Mouse (Mus musculus): ENCODE results near the gene Trmt10c. TPM values are rescaled to one million over a fixed set of nuclear protein-coding genes. Genes with fewer than 3 reads are reported as not detected.
A peak's percentile ranks its signal among the peaks of the same experiment; 100 is the strongest.
"Not testable (repeated sequence)": the region's sequence is repeated elsewhere in the genome, so short reads cannot be mapped to it uniquely, and the experiment has no call there.

Trmt10c gene
- polyA plus RNA-seq (2015; fragmentation: Nextera tagmentation; extraction: Ambion mirVana) = 18.9 and 20.9 TPM in 2 replicates

- ATAC-seq (ENCODE audit: low FRiP score) = peak; percentile 100
- peaks cover 17% of the 10 kb centered on the region for H3K36me3 ChIP-seq
- H3K27ac ChIP-seq (replicated peaks) = peak within 1 kb of the TSS; percentile 90
- peaks cover 21% of the 10 kb centered on the region for H3K4me1 ChIP-seq
- H3K27me3 ChIP-seq (replicated peaks) = no peaks in the 10 kb centered on the region
- peak within 1 kb of the TSS; percentile 88 for H3K4me3 ChIP-seq (replicated peaks)
- H3K9me3 ChIP-seq (replicated peaks) = no peaks in the 10 kb centered on the region
- H3K9ac ChIP-seq (replicated peaks) = peak within 1 kb of the TSS; percentile 86
- under 1% methylated on average over 63 of the region's 63 CpGs for WGBS
- H3K4me2 ChIP-seq = peak within 1 kb of the TSS; percentile 54
Measured at GRCm38 (mm10) chr16:56037138-56038010, at the start of gene Trmt10c. Trmt10c (minus strand) TSS chr16:56037819.

DNA sequence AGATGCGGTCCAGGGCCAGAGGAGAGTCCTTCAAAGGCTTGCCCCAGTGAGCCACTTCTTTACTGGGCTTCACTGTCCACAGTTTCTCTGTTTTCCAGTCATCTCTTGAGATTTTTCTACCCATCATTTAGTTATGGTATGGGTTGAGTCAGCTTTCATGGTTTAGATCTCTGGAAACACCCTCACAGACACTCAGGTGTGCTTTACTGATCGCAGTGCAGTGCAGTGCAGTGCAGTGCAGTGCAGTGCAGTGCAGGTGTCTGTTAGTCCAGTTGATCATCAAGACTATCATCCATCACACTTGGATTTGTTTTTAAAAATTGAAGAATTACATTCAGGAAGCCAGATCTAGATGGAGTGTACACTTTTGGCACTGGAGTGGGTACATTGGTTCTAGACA, 48.7 kb upstream of the Trmt10c start:
- Histone ChIP-seq H3K4me2 (no peak overlapping the region), H3K4me3 (replicated peaks) (no peak overlapping the region), H3K4me1 (no peaks in the 10 kb centered on the region), H3K9me3 (replicated peaks) (no peaks in the 10 kb centered on the region), H3K9ac (replicated peaks) (no peak overlapping the region), H3K27ac (replicated peaks) (no peak overlapping the region), H3K27me3 (replicated peaks) (no peaks in the 10 kb centered on the region), H3K36me3 (peaks cover 10% of the 10 kb centered on the region; the same call in 1 of the 2 replicates)
- no peak for ATAC-seq (ENCODE audit: low FRiP score)
- 94% methylated on average over 2 of the region's 2 CpGs for WGBS

- no peak overlapping the region for H3K4me3 ChIP-seq (replicated peaks)
- ATAC-seq (ENCODE audit: low FRiP score) = no peak
- no peaks in the 10 kb centered on the region for H3K36me3 ChIP-seq
- WGBS = 88% methylated on average over 4 of the region's 4 CpGs
- H3K4me2 ChIP-seq = no peak overlapping the region
- no peaks in the 10 kb centered on the region for H3K27me3 ChIP-seq (replicated peaks)
- H3K9ac ChIP-seq (replicated peaks) = no peak overlapping the region
- H3K27ac ChIP-seq (replicated peaks) = no peak overlapping the region
- H3K4me1 ChIP-seq = peaks cover 14% of the 10 kb centered on the region
- no peaks in the 10 kb centered on the region for H3K9me3 ChIP-seq (replicated peaks)
Measured at GRCm38 (mm10) chr16:56081691-56082090, 44.1 kb upstream of the Trmt10c start.

DNA sequence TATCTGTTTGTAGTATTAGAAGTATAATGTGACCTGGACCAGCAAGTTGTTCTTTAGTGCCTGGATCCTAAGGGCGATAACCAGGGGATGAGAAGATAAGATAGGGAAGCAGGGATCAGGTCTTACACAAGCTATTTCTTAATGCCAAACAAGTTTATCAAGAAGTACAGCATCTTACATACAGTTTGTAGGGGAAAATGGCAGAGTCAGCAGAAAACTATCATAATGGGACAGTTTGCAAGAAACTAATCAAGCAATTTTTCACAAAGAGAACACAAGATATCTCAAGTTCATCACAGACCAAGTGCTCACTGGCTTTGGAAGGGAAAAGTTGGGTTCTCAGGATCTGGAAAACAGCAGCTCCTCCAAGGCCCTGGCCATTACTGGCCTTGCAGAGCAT, 41.8 kb upstream of the Trmt10c start:
- Histone ChIP-seq H3K27me3 (replicated peaks) (no peaks in the 10 kb centered on the region), H3K4me2 (no peak overlapping the region), H3K9me3 (replicated peaks) (no peaks in the 10 kb centered on the region), H3K9ac (replicated peaks) (no peak overlapping the region), H3K27ac (replicated peaks) (no peak overlapping the region), H3K36me3 (no peaks in the 10 kb centered on the region), H3K4me3 (replicated peaks) (no peak overlapping the region), H3K4me1 (peaks cover 27% of the 10 kb centered on the region)
- ATAC-seq (ENCODE audit: low FRiP score) = no peak
- 100% methylated on average over 1 of the region's 1 CpGs for WGBS

- H3K36me3 ChIP-seq = no peaks in the 10 kb centered on the region
- peaks cover 27% of the 10 kb centered on the region for H3K4me1 ChIP-seq
- ATAC-seq (ENCODE audit: low FRiP score) = no peak
- peak overlapping the region; percentile 98 for H3K27ac ChIP-seq (replicated peaks)
- no peaks in the 10 kb centered on the region for H3K27me3 ChIP-seq (replicated peaks)
- peak overlapping the region; percentile 63 for H3K4me2 ChIP-seq
- no peaks in the 10 kb centered on the region for H3K9me3 ChIP-seq (replicated peaks)
- 8% methylated on average over 11 of the region's 11 CpGs for WGBS
- H3K4me3 ChIP-seq (replicated peaks) = peak overlapping the region; percentile 85
- peak overlapping the region; percentile 78 for H3K9ac ChIP-seq (replicated peaks)
Measured at GRCm38 (mm10) chr16:56076121-56076869, 38.7 kb upstream of the Trmt10c start.

- ATAC-seq (ENCODE audit: low FRiP score) = peak; percentile 92
- peak overlapping the region; percentile 85 for H3K4me3 ChIP-seq (replicated peaks)
- peak overlapping the region; percentile 78 for H3K9ac ChIP-seq (replicated peaks)
- WGBS = 0% methylated on average over 41 of the region's 66 CpGs
- peaks cover 27% of the 10 kb centered on the region for H3K4me1 ChIP-seq
- peak overlapping the region; percentile 98 for H3K27ac ChIP-seq (replicated peaks)
- H3K36me3 ChIP-seq = no peaks in the 10 kb centered on the region
- no peaks in the 10 kb centered on the region for H3K27me3 ChIP-seq (replicated peaks)
- no peaks in the 10 kb centered on the region for H3K9me3 ChIP-seq (replicated peaks)
- peak overlapping the region; percentile 63 for H3K4me2 ChIP-seq
Measured at GRCm38 (mm10) chr16:56075222-56076111, 37.8 kb upstream of the Trmt10c start.

DNA sequence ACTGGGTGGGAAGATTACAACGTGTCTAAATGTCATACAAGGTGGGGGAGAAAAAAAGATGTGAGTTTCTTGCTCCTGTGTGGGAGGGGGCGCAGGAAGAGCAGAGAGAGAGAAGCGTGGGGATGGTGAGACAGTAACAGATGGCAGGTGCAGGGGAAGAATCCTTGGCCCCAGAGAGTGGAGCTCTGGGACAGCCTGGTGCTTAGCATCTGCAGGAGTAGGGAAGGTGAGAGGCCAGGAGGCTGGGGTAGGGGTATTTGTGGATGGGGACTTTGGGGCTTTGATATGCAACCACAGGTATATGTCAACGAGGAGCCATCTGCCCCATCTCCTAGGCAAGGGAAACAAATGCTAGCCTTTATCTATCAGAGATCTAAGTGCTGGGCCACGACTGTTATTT, 36.9 kb upstream of the Trmt10c start:
- Histone ChIP-seq H3K4me3 (replicated peaks) (peak overlapping the region; percentile 85; the same call in 1 of the 2 replicates), H3K4me1 (peaks cover 27% of the 10 kb centered on the region), H3K27ac (replicated peaks) (peak overlapping the region; percentile 98), H3K9me3 (replicated peaks) (no peaks in the 10 kb centered on the region), H3K36me3 (no peaks in the 10 kb centered on the region), H3K27me3 (replicated peaks) (no peaks in the 10 kb centered on the region), H3K9ac (replicated peaks) (no peak overlapping the region), H3K4me2 (peak overlapping the region; percentile 63; the same call in 1 of the 2 replicates)
- WGBS = 77% methylated on average over 5 of the region's 5 CpGs
- peak; percentile 16; the same call in 1 of the 2 replicates for ATAC-seq (ENCODE audit: low FRiP score)

DNA sequence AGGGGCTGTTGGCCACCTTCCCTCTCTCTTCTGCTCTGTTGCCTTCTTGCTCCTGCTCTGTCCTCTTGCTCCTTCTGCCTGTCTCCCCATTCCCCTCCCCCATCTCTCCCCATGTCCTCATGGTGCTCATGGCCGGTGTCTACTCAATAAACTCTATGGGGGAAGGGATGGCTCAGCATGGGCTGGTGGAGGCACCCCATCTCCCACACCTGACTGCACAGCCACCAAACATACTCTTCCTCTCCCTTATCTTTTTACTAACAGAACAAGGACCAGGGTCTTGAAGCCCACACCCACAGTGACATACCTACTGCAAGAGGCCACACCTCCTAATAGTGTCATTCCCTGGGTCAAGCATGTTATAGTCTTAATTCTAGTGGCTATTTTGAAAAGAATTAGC, 36.5 kb upstream of the Trmt10c start:
- 93% methylated on average over 1 of the region's 1 CpGs for WGBS
- Histone ChIP-seq H3K4me2 (no peak overlapping the region), H3K27ac (replicated peaks) (no peak overlapping the region), H3K9ac (replicated peaks) (no peak overlapping the region), H3K4me3 (replicated peaks) (no peak overlapping the region), H3K9me3 (replicated peaks) (no peaks in the 10 kb centered on the region), H3K27me3 (replicated peaks) (no peaks in the 10 kb centered on the region), H3K4me1 (peaks cover 27% of the 10 kb centered on the region), H3K36me3 (no peaks in the 10 kb centered on the region)
- no peak for ATAC-seq (ENCODE audit: low FRiP score)

DNA sequence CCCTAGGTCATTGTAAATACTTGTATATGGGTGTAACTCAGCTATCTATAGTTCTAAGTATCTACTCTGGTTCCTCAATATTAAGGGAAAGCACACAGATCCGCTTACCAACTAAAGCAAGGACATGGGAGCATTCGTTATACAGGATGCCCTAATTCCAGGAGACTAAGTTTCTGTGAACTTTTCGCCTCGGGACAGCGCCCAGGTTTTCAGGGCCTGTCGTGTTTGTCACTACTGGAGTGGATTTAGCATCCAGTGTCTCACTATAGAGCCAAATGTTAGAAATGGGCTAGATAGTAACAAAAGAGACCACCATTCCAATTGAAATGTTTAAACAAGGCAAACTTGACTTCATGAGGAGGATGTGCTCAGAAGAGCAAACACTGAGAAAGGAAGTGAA, 35.5 kb upstream of the Trmt10c start:
- not testable (repeated sequence) for H3K36me3 ChIP-seq; ATAC-seq (ENCODE audit: low FRiP score)
- 94% methylated on average over 6 of the region's 6 CpGs for WGBS

GRCm38 (mm10) chr16:56072533-56072932, 34.9 kb upstream of the Trmt10c start:
- no peaks in the 10 kb centered on the region for H3K9me3 ChIP-seq (replicated peaks)
- H3K27me3 ChIP-seq (replicated peaks) = no peaks in the 10 kb centered on the region
- no peak overlapping the region for H3K9ac ChIP-seq (replicated peaks)
- ATAC-seq (ENCODE audit: low FRiP score) = no peak
- WGBS = 80% methylated on average over 6 of the region's 6 CpGs
- H3K4me2 ChIP-seq = no peak overlapping the region
- peaks cover 20% of the 10 kb centered on the region for H3K4me1 ChIP-seq
- H3K36me3 ChIP-seq = no peaks in the 10 kb centered on the region
- no peak overlapping the region for H3K4me3 ChIP-seq (replicated peaks)
- no peak overlapping the region for H3K27ac ChIP-seq (replicated peaks)

More for the DNA sequence above, 35.5 kb upstream of the Trmt10c start:
- H3K4me2 ChIP-seq; H3K9ac ChIP-seq (replicated peaks); H3K27me3 ChIP-seq (replicated peaks); H3K4me3 ChIP-seq (replicated peaks); H3K9me3 ChIP-seq (replicated peaks); H3K27ac ChIP-seq (replicated peaks): not testable (repeated sequence)
- H3K4me1 ChIP-seq = peaks cover 24% of the 10 kb centered on the region
